Mouse (Mus musculus) myocyte (in vitro differentiated cells): ENCODE results near the gene Hes5. TPM values are rescaled to one million over a fixed set of nuclear protein-coding genes. Genes with fewer than 3 reads are reported as not detected.

Source experiments
- H3K27me3 ChIP-seq: one replicate; pipeline ENCODE4 v1.6.1; 2011; ENCODE audit not compliant: control insufficient read depth, insufficient read depth, insufficient read length
- H3K36me3 ChIP-seq: one replicate; pipeline ENCODE4 v1.6.1; 2011; ENCODE audit not compliant: control insufficient read depth, insufficient read depth
- H3K4me2 ChIP-seq: one replicate; pipeline ENCODE4 v1.6.1; 2011; ENCODE audit warnings: low read depth, control low read depth
- H3K4me3 ChIP-seq: one replicate; pipeline ENCODE4 v1.5.1; 2011; ENCODE audit warnings: mild to moderate bottlenecking, control low read depth, moderate library complexity
- H3K79me2 ChIP-seq: one replicate; pipeline ENCODE4 v1.6.1; 2011; ENCODE audit not compliant: control insufficient read depth, insufficient read depth
- H3ac ChIP-seq: one replicate; pipeline ENCODE4 v1.6.1; 2011; ENCODE audit not compliant: control insufficient read depth, insufficient read length
- CEBPB ChIP-seq: IDR thresholded peaks from 2 replicates; pipeline ENCODE4 v1.6.1; 2011; ENCODE audit warnings: mild to moderate bottlenecking, moderate library complexity; ENCODE audit not compliant: poor library complexity, insufficient read depth, severe bottlenecking
- E2F4 ChIP-seq: IDR thresholded peaks from one replicate; pipeline ENCODE4 v1.6.1; 2011; ENCODE audit warnings: mild to moderate bottlenecking, control low read depth, moderate library complexity; ENCODE audit not compliant: insufficient read depth
- MAX ChIP-seq: IDR thresholded peaks from one replicate; pipeline ENCODE4 v1.6.1; 2011; ENCODE audit warnings: low read depth, mild to moderate bottlenecking, control low read depth
- MYOD1 ChIP-seq, 3 experiments: IDR thresholded peaks; one replicate each; pipeline ENCODE4 v1.6.1; 2011; ENCODE audit warnings: control low read depth in 2 of 3, low read depth in 2 of 3, mild to moderate bottlenecking in 2 of 3, moderate library complexity in 1 of 3; ENCODE audit not compliant: insufficient read length in 2 of 3, control insufficient read depth in 1 of 3
- MYOG ChIP-seq, 3 experiments: IDR thresholded peaks; one replicate each; pipeline ENCODE4 v1.6.1; 2011; ENCODE audit warnings: control low read depth in 2 of 3, low read depth in 2 of 3, mild to moderate bottlenecking in 2 of 3; ENCODE audit not compliant: insufficient read length in 2 of 3, control insufficient read depth in 1 of 3, insufficient read depth in 1 of 3
- POLR2A ChIP-seq: IDR thresholded peaks from one replicate; pipeline ENCODE4 v1.6.1; 2011; ENCODE audit warnings: low read depth, mild to moderate bottlenecking, control low read depth, moderate library complexity; ENCODE audit not compliant: insufficient read length
- POLR2AphosphoS2 ChIP-seq: IDR thresholded peaks from one replicate; pipeline ENCODE4 v1.6.1; 2011; ENCODE audit warnings: low read depth, control low read depth; ENCODE audit not compliant: insufficient read length
- REST ChIP-seq: IDR thresholded peaks from one replicate; pipeline ENCODE4 v1.6.1; 2011; ENCODE audit warnings: mild to moderate bottlenecking, control low read depth, moderate library complexity; ENCODE audit not compliant: insufficient read depth, insufficient read length
- SRF ChIP-seq: IDR thresholded peaks from one replicate; pipeline ENCODE4 v1.6.1; 2011; ENCODE audit warnings: low read depth; ENCODE audit not compliant: control insufficient read depth, insufficient read length
- TCF12 ChIP-seq: IDR thresholded peaks from one replicate; pipeline ENCODE4 v1.6.1; 2011; ENCODE audit warnings: mild to moderate bottlenecking, control low read depth; ENCODE audit not compliant: poor library complexity, insufficient read depth, severe bottlenecking
- TCF3 ChIP-seq: IDR thresholded peaks from one replicate; pipeline ENCODE4 v1.6.1; 2011; ENCODE audit warnings: low read depth, control low read depth; ENCODE audit not compliant: insufficient read length
- USF1 ChIP-seq: IDR thresholded peaks from one replicate; pipeline ENCODE4 v1.6.1; 2011; ENCODE audit warnings: low read depth, mild to moderate bottlenecking, control low read depth, moderate library complexity
- polyA plus RNA-seq: library from polyadenylated mRNA; unstranded; fragments of >200 nt; fragmentation: generic; extraction: Trizol; gene quantifications from one replicate; pipeline ENCODE4 v1.2.1, GENCODE M21; 2012; ENCODE audit warnings: missing spikeins

The Hes5 gene
- polyA plus RNA-seq, 1 experiment: not detected

DNA sequence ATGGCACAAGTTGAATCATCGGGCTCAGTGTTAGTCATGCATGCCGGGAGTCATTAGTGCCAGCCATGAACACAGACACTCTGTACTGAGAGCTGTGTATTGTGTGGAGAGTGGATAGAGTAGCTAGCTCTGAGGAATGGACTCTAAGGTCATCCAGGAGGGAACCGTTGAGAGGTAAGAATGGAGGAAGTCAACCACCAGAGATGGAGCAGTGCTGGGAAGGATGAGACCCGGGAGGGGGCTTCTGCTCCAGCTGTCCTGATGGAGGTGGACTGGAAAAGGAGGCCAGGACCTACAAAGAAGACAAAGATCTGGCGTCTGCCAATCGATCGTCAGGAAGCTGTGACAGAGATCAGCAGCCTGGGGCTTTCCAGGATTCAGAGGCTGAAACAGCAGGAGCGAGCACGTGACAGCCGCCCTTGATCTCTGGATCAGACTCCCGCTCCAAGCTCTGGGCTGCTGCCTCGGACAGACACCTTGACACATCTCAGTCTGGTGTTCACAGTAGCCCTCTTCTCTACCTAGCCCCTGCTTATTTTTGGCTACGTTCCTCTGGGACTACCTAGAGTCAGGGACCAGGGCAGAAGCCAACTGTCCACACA is 27.3 kb upstream of the Hes5 start:
- no peak overlapping the region for H3K4me3 ChIP-seq
- no peak overlapping the region for H3K4me2 ChIP-seq
- H3ac ChIP-seq: no peak overlapping the region
- TF ChIP-seq MYOD1 (IDR thresholded peaks at IDR 0.05; ENCODE audit: control insufficient read depth in 1 of 3, insufficient read length in 2 of 3, low read depth in 2 of 3): no peak
- no peak for TF ChIP-seq USF1
- no peak for TF ChIP-seq MAX
- TF ChIP-seq MYOG (IDR thresholded peaks at IDR 0.05; ENCODE audit: control insufficient read depth in 1 of 3, insufficient read depth in 1 of 3, insufficient read length in 2 of 3, low read depth in 2 of 3): no peak
- TF ChIP-seq E2F4: no peak
- TF ChIP-seq POLR2AphosphoS2: no peak
- no peak for TF ChIP-seq TCF12
- no peak for TF ChIP-seq SRF
- no peak for TF ChIP-seq POLR2A
- TF ChIP-seq REST: no peak
- no peak for TF ChIP-seq CEBPB
- no peak for TF ChIP-seq TCF3
- H3K36me3 ChIP-seq: no peaks in the 10 kb centered on the region
- H3K79me2 ChIP-seq: no peaks in the 10 kb centered on the region
- peaks cover 40% of the 10 kb centered on the region for H3K27me3 ChIP-seq

DNA sequence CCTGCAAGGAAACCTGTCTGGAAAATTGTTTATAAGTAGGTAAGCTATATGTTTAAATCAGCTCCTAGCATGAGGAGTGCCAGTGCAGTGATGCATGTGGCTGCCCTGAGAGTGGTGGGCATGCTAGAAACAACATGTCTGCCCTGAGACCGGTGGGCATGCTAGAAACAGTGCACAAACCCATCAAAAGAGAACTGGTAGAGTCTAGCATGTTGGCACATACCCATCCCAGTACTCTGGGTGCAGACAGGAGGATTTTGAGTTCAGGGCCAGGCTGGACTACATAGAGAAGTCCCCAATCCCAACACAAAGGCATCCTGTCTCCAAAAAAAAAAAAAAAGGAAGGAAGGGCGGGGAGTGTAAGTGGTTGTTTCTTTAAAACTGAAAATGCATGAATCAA is 25.9 kb upstream of the Hes5 start:
- TF ChIP-seq POLR2A (no peak), REST (no peak)

DNA sequence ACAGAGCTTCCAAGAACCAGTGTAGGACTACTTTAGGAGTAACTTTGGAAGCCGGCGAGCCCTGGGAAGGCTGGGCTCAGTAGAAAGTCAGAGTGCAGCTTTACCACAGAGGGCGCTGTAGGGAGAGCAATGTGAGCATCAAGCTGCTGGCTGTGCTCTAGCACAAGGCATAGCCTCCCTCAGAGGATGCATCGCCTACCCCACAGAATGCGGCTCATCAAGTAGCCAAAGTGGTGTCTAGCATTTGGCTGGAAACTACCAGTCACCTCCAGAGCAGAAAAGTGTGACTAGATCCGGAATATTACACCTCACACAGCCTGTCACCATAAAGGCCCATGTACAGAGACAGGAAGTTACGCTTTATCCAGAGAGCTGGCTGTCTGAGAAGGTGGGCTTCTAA is 24.9 kb upstream of the Hes5 start:
- H3K4me3 ChIP-seq: no peak overlapping the region
- peaks cover 41% of the 10 kb centered on the region for H3K27me3 ChIP-seq
- no peak overlapping the region for H3K4me2 ChIP-seq
- TF ChIP-seq MYOD1 (IDR thresholded peaks at IDR 0.05; ENCODE audit: control insufficient read depth in 1 of 3, insufficient read length in 2 of 3, low read depth in 2 of 3) (no peak), MYOG (IDR thresholded peaks at IDR 0.05; ENCODE audit: control insufficient read depth in 1 of 3, insufficient read depth in 1 of 3, insufficient read length in 2 of 3, low read depth in 2 of 3) (no peak), E2F4 (no peak), POLR2A (no peak), REST (no peak), TCF12 (no peak), MAX (no peak), POLR2AphosphoS2 (no peak), TCF3 (no peak), CEBPB (no peak), SRF (no peak), USF1 (no peak)
- no peak overlapping the region for H3ac ChIP-seq
- no peaks in the 10 kb centered on the region for H3K79me2 ChIP-seq
- no peaks in the 10 kb centered on the region for H3K36me3 ChIP-seq

More for the DNA sequence above, 25.9 kb upstream of the Hes5 start:
- no peak overlapping the region for H3K4me3 ChIP-seq
- no peaks in the 10 kb centered on the region for H3K79me2 ChIP-seq
- no peak overlapping the region for H3ac ChIP-seq
- peaks cover 38% of the 10 kb centered on the region for H3K27me3 ChIP-seq
- no peak overlapping the region for H3K4me2 ChIP-seq
- no peaks in the 10 kb centered on the region for H3K36me3 ChIP-seq

DNA sequence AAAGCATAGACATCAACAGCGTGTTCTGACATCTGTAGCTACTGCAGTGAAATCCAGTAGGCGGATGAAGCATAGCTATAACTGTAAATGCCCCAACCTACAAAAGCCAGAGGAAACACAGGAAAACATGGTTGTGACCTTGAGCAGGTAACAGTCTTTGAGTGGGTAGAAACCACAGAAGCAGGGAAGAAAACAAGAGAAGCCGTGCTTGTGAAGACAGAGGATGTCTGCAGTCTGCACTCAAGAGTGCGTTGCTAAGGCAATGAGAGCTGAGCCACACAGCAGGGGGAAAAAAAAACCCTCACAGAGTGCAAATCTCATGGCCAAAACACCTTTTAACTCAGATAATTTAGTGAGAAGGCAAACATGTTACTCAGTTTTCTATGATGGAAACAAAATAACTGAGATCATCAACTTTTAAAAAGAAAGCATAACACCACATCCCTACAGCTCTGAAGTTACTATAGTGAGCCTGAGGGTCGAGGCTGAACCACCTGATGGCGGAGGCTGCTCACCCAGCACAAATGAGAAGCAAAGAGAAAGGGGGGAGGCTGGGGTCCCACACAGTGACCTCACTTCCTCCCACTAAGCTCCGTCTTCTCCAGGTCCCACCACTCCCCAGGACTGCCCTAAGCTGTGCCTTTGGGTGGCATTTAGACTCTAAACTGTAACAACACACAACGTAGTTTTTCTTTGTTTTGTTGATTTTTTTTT is 24.0 kb upstream of the Hes5 start:
- Histone ChIP-seq H3K36me3 (no peaks in the 10 kb centered on the region), H3ac (no peak overlapping the region), H3K4me3 (no peak overlapping the region), H3K4me2 (no peak overlapping the region), H3K79me2 (no peaks in the 10 kb centered on the region), H3K27me3 (peaks cover 41% of the 10 kb centered on the region)
- no peak for TF ChIP-seq POLR2A
- TF ChIP-seq TCF3: no peak
- TF ChIP-seq MAX: no peak
- TF ChIP-seq CEBPB: no peak

DNA sequence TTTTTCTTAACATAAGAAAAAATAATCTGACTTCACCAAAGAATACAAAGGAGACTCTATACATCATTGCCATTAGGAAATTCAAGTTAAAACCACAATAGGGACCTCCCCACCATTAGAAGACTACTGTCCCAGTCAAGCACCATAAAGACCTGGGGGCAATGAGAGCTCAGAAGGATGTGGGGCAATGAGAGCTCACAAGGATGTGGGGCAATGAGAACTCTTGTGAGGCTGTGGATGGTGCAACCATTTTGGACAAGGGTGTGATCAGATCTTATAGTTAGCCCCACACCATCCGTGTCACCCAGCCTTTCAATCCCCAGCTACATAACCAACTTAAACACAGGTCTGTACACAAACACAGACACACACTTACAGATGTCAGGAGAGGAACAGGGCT is 23.0 kb upstream of the Hes5 start:
- Histone ChIP-seq H3ac (no peak overlapping the region), H3K79me2 (no peaks in the 10 kb centered on the region), H3K36me3 (no peaks in the 10 kb centered on the region), H3K4me2 (no peak overlapping the region), H3K27me3 (peaks cover 41% of the 10 kb centered on the region), H3K4me3 (no peak overlapping the region)
- TF ChIP-seq E2F4: no peak
- TF ChIP-seq POLR2A: no peak
- TF ChIP-seq SRF: no peak
- no peak for TF ChIP-seq TCF12
- TF ChIP-seq CEBPB: no peak
- no peak for TF ChIP-seq POLR2AphosphoS2
- no peak for TF ChIP-seq MAX
- no peak for TF ChIP-seq USF1
- TF ChIP-seq MYOD1 (IDR thresholded peaks at IDR 0.05; ENCODE audit: control insufficient read depth in 1 of 3, insufficient read length in 2 of 3, low read depth in 2 of 3): no peak
- no peak for TF ChIP-seq REST
